Mouse (Mus musculus): ENCODE results near the gene Ackr3.

The Ackr3 gene

GRCm38 (mm10) chr1:90260704-90261581 lies 57.2 kb downstream of the Ackr3 start:
- no peak for DNase-seq

- DNase-seq, result no peak
Measured at GRCm38 (mm10) chr1:90262380-90262779, 58.6 kb downstream of the Ackr3 start.

Measured in lung, postnatal 14 days (tissue).